Mouse (Mus musculus): Measurements from ENCODE around the gene Abhd16a.
A peak's percentile ranks its signal among the peaks of the same experiment; 100 is the strongest.
"Not testable (repeated sequence)": the region's sequence is repeated elsewhere in the genome, so short reads cannot be mapped to it uniquely, and the experiment has no call there.

Abhd16a gene

GRCm38 (mm10) chr17:35123287-35123686 lies 34.2 kb downstream of the Abhd16a start:
- not testable (repeated sequence) for DNase-seq

GRCm38 (mm10) chr17:35124261-35124896 lies 35.3 kb downstream of the Abhd16a start:
- not testable (repeated sequence) for DNase-seq

- no peak for DNase-seq
These were observed 36.0 kb downstream of the Abhd16a start for GRCm38 (mm10) chr17:35125081-35125480.

- DNase-seq: no peak
These were observed 36.5 kb downstream of the Abhd16a start for GRCm38 (mm10) chr17:35125578-35125977.

- peak; percentile 85 to 88 for DNase-seq
These were observed 37.1 kb downstream of the Abhd16a start, which contains the start of gene D17H6S53E for GRCm38 (mm10) chr17:35126206-35126611. Gene D17H6S53E (plus strand): TSS chr17:35126373.

GRCm38 (mm10) chr17:35127017-35127416 lies 38.0 kb downstream of the Abhd16a start:
- DNase-seq: no peak

- no peak for DNase-seq
These were observed 39.9 kb downstream of the Abhd16a start for GRCm38 (mm10) chr17:35128996-35129395.

GRCm38 (mm10) chr17:35131038-35131437 lies 42.0 kb downstream of the Abhd16a start:
- no peak for DNase-seq

- no peak for DNase-seq
These were observed 42.6 kb downstream of the Abhd16a start, which contains the start of gene Apom for GRCm38 (mm10) chr17:35131500-35132173. Gene Apom (minus strand): TSS chr17:35132050.

GRCm38 (mm10) chr17:35132174-35132560 lies 43.1 kb downstream of the Abhd16a start:
- DNase-seq: no peak

GRCm38 (mm10) chr17:35133517-35133916 lies 44.5 kb downstream of the Abhd16a start:
- DNase-seq: no peak

- DNase-seq: peak; percentile 95
These were observed 45.9 kb downstream of the Abhd16a start, which contains the start of gene Bag6 for GRCm38 (mm10) chr17:35134801-35135590. Gene Bag6 (plus strand): TSS chr17:35135178.

GRCm38 (mm10) chr17:35135591-35136320 lies 46.7 kb downstream of the Abhd16a start:
- no peak for DNase-seq

GRCm38 (mm10) chr17:35139269-35139668 lies 50.2 kb downstream of the Abhd16a start:
- no peak for DNase-seq

GRCm38 (mm10) chr17:35140490-35140996 lies 51.5 kb downstream of the Abhd16a start:
- no peak for DNase-seq

GRCm38 (mm10) chr17:35141971-35142370 lies 52.9 kb downstream of the Abhd16a start:
- no peak for DNase-seq

- DNase-seq: no peak
These were observed 57.1 kb downstream of the Abhd16a start for GRCm38 (mm10) chr17:35146139-35146538.

GRCm38 (mm10) chr17:35147348-35147747 lies 58.3 kb downstream of the Abhd16a start:
- no peak for DNase-seq

GRCm38 (mm10) chr17:35147922-35148639 lies 59.0 kb downstream of the Abhd16a start:
- no peak for DNase-seq

- DNase-seq: no peak
These were observed 63.1 kb downstream of the Abhd16a start for GRCm38 (mm10) chr17:35152121-35152520.
